Mouse (Mus musculus): ENCODE data around the gene Scand1. TPM values are rescaled to one million over a fixed set of nuclear protein-coding genes. Genes with fewer than 3 reads are reported as not detected.
A peak's percentile ranks its signal among the peaks of the same experiment; 100 is the strongest.

The Scand1 gene
- total RNA-seq, 1 experiment from 2014 or later: 123 TPM

GRCm38 (mm10) chr2:156307261-156307660 lies 5.2 kb downstream of the Scand1 start:
- DNase-seq: no peak

DNA sequence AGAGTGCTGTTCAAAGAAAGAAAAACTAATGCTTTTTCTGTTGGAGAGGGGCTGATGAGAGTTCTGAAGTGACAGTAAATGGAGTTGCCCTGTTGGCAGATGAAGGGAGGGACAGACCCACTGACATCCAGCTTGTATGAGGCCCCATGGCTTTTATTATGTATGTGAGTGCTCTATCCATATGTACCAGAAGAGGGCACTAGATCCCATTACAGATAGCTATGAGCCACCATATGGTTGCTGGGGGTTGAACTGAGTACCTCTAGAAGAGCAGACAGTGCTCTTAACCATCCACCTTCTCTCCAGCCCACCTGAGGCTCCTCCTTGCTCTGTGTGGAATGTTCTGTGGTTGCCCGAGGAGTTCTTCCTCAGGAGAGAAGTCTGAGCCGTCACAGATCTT lies 6.7 kb downstream of the Scand1 start:
- no peak for DNase-seq

DNA sequence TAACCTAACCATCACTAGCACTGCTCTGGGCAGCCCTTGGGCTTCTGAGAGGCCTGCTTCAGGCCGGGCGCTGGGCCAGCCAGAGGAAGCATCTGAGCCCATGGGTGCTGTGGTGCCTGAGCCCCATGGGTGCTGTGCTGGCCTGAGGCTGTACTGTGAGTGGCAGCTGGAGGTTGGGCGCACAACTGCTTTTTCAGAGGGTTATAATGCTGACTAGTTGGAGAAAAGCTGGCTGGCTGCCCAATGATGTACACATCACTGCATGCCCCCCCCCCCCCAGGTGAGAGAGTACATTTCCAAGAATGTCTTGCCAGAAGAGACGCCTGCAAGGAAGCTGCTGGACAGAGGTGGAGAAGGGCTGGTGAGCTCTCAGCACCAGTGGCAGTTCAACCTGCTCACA lies 8.2 kb downstream of the Scand1 start:
- no peak for DNase-seq

- DNase-seq: no peak
Observed at GRCm38 (mm10) chr2:156302063-156302462, 10.4 kb downstream of the Scand1 start.

DNA sequence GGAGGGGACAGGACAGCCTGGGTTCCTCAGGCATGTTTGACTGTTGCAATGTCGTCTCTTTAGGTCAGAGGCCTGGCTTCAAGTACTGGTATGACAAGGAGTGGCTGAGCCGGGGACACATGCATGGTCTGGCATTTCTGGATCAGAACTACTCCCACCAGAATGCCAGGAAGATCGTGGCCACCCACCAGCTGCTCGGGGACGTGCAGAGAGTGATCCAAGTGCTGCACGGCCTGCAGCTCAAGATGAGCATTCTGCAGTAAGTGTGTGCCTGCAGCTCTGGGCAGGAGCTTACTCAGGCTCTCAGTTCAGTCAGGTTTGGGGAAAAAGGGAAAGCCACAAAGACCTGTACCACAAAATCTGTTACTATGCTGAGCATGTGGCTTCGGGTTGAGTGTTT lies 14.0 kb downstream of the Scand1 start:
- DNase-seq: no peak

DNA sequence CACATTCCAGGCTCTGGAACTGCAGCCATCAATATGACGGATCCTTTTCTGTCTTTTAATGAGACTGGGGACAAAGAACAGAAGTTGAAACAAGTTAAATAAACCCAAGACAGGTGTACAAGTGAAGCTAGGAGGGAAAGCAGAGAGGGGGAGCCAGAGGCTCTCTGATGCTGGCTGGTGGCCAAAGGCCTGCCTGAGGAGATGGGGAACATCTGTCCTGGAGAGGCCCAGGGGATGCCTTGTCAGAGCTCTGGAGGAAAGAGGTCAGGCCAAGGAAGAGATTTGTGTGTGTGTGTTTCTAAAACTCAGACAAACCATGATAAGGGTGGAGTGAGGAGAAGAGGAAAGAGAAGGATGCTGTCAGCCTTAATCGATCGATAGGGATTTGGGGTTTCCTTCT lies 14.9 kb downstream of the Scand1 start:
- DNase-seq: no peak

GRCm38 (mm10) chr2:156296190-156296589 lies 16.3 kb downstream of the Scand1 start:
- DNase-seq: no peak

DNA sequence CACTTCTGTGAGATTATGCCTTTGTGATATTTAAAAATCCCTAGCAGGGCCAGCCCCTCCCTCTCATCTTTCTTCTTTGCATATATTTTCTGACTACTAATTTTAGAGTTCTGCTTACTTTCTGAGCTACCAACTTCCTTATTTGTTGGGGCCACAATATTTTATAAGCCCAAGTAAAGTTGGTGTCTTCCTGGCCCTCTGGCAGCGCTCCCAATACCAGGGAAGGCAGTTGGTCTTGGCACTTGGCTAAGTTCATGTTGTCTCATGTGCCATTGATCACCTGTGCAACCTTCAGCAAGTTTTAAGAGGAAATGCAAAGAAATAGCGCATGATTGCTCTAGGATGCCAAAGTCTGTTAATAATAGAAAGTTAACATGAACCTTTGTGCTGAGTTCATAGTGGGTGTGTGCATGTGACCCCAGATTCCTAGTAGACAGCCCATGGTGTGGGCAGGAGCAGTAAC lies 16.9 kb downstream of the Scand1 start:
- no peak for DNase-seq

GRCm38 (mm10) chr2:156291998-156292397 lies 20.5 kb downstream of the Scand1 start:
- no peak for DNase-seq

GRCm38 (mm10) chr2:156289552-156290160 lies 22.8 kb downstream of the Scand1 start:
- no peak for DNase-seq

DNA sequence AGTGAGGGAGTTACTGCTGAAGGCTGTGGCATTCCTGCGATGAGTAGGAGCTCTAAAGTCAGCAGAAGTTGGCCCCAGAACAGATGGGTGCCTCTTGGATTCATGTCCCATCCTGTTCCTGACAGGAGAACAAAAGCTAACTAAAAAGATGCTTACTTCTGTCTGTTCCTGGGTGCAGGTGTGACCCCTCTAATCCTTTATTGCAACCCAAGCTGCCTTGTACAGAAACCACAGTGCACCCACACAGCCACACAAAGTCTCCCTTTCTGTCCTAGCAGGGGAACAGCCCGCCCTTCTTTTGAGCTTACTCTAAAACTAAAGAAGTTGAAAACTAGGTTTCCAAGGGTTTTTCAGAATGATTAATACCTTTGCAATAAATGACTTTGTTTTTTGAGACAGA lies 24.3 kb downstream of the Scand1 start:
- no peak for DNase-seq

- DNase-seq: no peak
Observed at GRCm38 (mm10) chr2:156286733-156287132, 25.8 kb downstream of the Scand1 start.

DNA sequence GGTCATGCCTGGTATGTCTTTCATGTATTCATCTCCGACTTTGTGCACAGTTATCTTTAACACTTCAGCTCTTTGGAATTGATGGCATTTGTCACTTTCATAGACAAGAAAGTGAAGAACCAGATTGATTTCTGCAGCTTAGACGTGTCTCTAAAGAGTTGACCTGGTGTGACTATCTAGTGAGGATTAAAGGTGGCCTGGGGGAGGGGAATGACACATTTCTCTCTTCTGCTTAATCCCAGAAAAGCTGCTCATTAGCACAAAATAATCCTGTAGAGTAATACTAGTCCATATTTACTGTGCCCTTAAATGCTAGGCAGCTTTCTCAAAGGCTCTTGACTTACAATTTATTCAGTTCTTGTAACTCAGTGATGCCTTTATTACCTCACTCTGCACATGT lies 27.3 kb downstream of the Scand1 start:
- no peak for DNase-seq

GRCm38 (mm10) chr2:156281227-156281626 lies 31.3 kb downstream of the Scand1 start:
- no peak for DNase-seq

GRCm38 (mm10) chr2:156278226-156279017 lies 34.1 kb downstream of the Scand1 start:
- DNase-seq: peak; percentile 73

GRCm38 (mm10) chr2:156272553-156272952 lies 40.0 kb downstream of the Scand1 start:
- DNase-seq: no peak

GRCm38 (mm10) chr2:156267636-156268035 lies 44.9 kb downstream of the Scand1 start:
- no peak for DNase-seq

DNA sequence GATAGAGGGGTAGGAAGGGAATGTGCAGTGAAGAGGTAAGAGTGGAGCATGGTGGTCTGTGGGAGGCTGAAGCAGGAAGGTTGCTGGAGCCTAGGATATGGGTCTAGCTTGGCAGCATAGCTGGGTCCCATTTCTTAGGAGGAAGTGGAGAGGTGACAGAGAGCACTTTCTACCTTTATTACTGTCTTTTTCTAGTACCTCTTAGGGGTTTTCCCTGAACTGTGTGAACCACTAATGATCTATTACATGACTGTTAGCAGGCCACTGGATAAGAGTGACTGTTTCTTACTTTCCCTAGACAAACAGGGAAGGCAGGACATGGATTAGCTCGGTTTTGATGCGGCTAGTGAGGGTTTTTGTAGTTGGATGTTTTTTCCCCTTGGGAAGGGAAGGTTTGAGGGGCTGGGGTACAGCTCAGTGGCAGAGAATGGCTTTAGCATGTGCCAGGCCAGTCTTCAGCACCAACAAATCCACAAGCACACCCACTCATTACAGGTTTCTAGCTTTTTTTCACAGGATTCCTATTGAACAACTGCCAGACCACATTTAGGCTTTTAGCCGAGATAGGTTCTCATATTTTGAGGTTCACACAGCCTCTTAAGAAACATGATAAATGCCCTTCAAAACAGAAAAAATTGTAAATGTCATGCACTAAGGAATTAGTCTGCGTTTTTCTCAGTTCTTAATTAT lies 49.2 kb downstream of the Scand1 start:
- DNase-seq: no peak

Small RNA genes lying within 50 kb of the gene (microRNA-seq; reads per million reads assigned to microRNA genes)
- gene Gm22759: 0 reads per million in 2 experiments

Other genes with a start within 250 kb of the Scand1 start
- gene Spag4, start 247.5 kb downstream of the Scand1 start, total RNA-seq (2021): 2.4 and 2.9 TPM in 2 replicates
- gene Cpne1, start 200.7 kb downstream of the Scand1 start, total RNA-seq (2021): 32.5 and 59.7 TPM in 2 replicates
- 23.0 and 26.1 TPM in 2 replicates for gene Rbm12, start 200.7 kb downstream of the Scand1 start, total RNA-seq (2021)
- 17.5 and 21.0 TPM in 2 replicates for gene Gm28036, start 185.6 kb downstream of the Scand1 start, total RNA-seq (2021)
- 259 and 329 TPM in 2 replicates for gene Romo1, start 168.7 kb downstream of the Scand1 start, total RNA-seq (2021)
- 93.5 and 99.3 TPM in 2 replicates for gene Nfs1, start 168.5 kb downstream of the Scand1 start, total RNA-seq (2021)
- gene Rbm39, start 132.5 kb downstream of the Scand1 start, total RNA-seq (2021): 413 and 478 TPM in 2 replicates
- 33.1 and 41.2 TPM in 2 replicates for gene Phf20, start 116.2 kb downstream of the Scand1 start, total RNA-seq (2021)
- gene Cnbd2, start 405 bp downstream of the Scand1 start, total RNA-seq (2021): 2.5 and 3.6 TPM in 2 replicates
- 76.2 and 78.8 TPM in 2 replicates for gene Epb41l1, start 108.2 kb upstream of the Scand1 start, total RNA-seq (2021)
- 28.1 and 38.0 TPM in 2 replicates for gene Aar2, start 234.9 kb upstream of the Scand1 start, total RNA-seq (2021)